Mouse (Mus musculus): ENCODE measurements around the gene Gm28308. TPM values are rescaled to one million over a fixed set of nuclear protein-coding genes. Genes with fewer than 3 reads are reported as not detected.

Gm28308 gene
- total and polyA plus RNA-seq, 3 experiments, result not detected

DNA sequence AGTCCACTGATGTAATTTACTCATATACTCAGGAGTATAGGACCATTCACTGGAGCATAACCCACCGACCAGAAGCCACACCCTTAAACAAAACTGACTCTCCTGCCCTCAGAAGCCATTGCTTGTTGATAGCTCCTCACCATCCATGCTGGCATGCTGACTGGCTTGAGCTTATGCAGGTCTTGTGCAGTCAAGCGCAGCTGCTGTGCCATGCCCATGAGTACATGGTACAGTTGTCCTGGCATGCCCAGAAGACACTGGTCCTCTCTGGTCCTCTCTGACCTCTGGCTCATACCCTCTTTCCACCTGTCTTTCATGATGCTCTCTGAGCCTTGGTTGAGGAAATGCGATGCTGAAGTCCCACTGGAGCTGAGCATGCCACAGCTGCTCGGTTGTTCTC lies 89.5 kb downstream of the Gm28308 start:
- DNase-seq (ENCODE audit: low read depth, low spot score), result no peak
- H3K9ac ChIP-seq (ENCODE audit: control insufficient read depth, low read depth, low read length, poor library complexity, severe bottlenecking), result no peak overlapping the region
- H3K27ac ChIP-seq (ENCODE audit: control insufficient read depth, low read depth, low read length), result no peak overlapping the region

DNA sequence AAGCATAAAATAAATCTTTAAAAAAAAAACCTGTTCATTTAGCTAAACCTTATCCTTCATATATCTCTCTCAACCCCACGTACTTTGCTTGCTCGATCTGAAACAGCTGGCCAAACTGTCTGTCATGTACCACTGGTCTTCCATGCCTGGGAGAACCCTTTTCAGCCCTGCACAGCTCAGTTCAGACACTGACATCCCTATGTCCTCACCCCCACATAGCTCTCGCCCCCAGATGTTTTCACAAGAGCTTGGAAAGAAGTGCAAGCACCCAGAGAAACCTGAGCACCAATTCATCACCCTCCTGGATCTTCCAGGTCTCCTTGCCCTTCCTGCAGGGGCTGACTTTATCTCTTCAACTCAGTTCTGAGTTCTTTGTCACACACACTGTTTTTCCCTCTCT lies 92.0 kb downstream of the Gm28308 start:
- H3K36me3 ChIP-seq (ENCODE audit: control insufficient read depth in 1 of 2, insufficient read depth in 2 of 2, low read length in 2 of 2), result no peaks in the 10 kb centered on the region
- H3K9ac ChIP-seq (ENCODE audit: control insufficient read depth, low read depth, low read length, poor library complexity, severe bottlenecking), result no peak overlapping the region
- no peaks in the 10 kb centered on the region for H3K79me2 ChIP-seq (ENCODE audit: control insufficient read depth, insufficient read depth, low read length, poor library complexity)
- no peaks in the 10 kb centered on the region for H3K4me1 ChIP-seq (ENCODE audit: control insufficient read depth in 1 of 2, insufficient read depth in 2 of 2, low read length in 2 of 2)
- no peak overlapping the region for H3K4me3 ChIP-seq (ENCODE audit: control insufficient read depth in 1 of 2, insufficient read depth in 1 of 2, low read depth in 2 of 2, low read length in 2 of 2)
- no peak for DNase-seq (ENCODE audit: low read depth, low spot score)
- no peaks in the 10 kb centered on the region for H3K9me3 ChIP-seq (replicated peaks; ENCODE audit: insufficient read depth, low read length)
- TF ChIP-seq CHD1 (IDR thresholded peaks at IDR 0.05; ENCODE audit: low read depth, low read length), result no peak
- H3K27ac ChIP-seq (ENCODE audit: control insufficient read depth, low read depth, low read length), result no peak overlapping the region
- H3K27me3 ChIP-seq (ENCODE audit: control insufficient read depth in 1 of 2, insufficient read depth in 2 of 2, low read length in 2 of 2), result no peaks in the 10 kb centered on the region

More for the DNA sequence above, 89.5 kb downstream of the Gm28308 start:
- no peaks in the 10 kb centered on the region for H3K4me1 ChIP-seq (ENCODE audit: control insufficient read depth in 1 of 2, insufficient read depth in 2 of 2, low read length in 2 of 2)
- no peaks in the 10 kb centered on the region for H3K27me3 ChIP-seq (ENCODE audit: control insufficient read depth in 1 of 2, insufficient read depth in 2 of 2, low read length in 2 of 2)
- H3K4me3 ChIP-seq (ENCODE audit: control insufficient read depth in 1 of 2, insufficient read depth in 1 of 2, low read depth in 2 of 2, low read length in 2 of 2), result no peak overlapping the region
- H3K79me2 ChIP-seq (ENCODE audit: control insufficient read depth, insufficient read depth, low read length, poor library complexity), result no peaks in the 10 kb centered on the region
- H3K9me3 ChIP-seq (replicated peaks; ENCODE audit: insufficient read depth, low read length), result no peaks in the 10 kb centered on the region
- no peaks in the 10 kb centered on the region for H3K36me3 ChIP-seq (ENCODE audit: control insufficient read depth in 1 of 2, insufficient read depth in 2 of 2, low read length in 2 of 2)
- no peak for TF ChIP-seq EP300 (IDR thresholded peaks at IDR 0.05; ENCODE audit: low read depth in 1 of 2, low read length in 2 of 2)
- no peak for TF ChIP-seq SIN3A (IDR thresholded peaks at IDR 0.05; ENCODE audit: low read length)
- TF ChIP-seq HCFC1 (IDR thresholded peaks at IDR 0.05; ENCODE audit: low read depth, low read length), result no peak
- no peak for TF ChIP-seq MAX (IDR thresholded peaks at IDR 0.05; ENCODE audit: low read length)
- no peak for TF ChIP-seq ZKSCAN1 (IDR thresholded peaks at IDR 0.05; ENCODE audit: low read depth, low read length)
- no peak for TF ChIP-seq TBP (IDR thresholded peaks at IDR 0.05; ENCODE audit: low read depth, low read length)
- TF ChIP-seq ETS1 (IDR thresholded peaks at IDR 0.05; ENCODE audit: low read depth, low read length), result no peak
- TF ChIP-seq E2F4 (IDR thresholded peaks at IDR 0.05; ENCODE audit: borderline replicate concordance, low read depth, low read length), result no peak
- no peak for TF ChIP-seq POLR2AphosphoS5 (IDR thresholded peaks at IDR 0.05; ENCODE audit: borderline replicate concordance, low read depth, low read length)
- no peak for TF ChIP-seq GABPA (IDR thresholded peaks at IDR 0.05; ENCODE audit: low read depth, low read length)
- no peak for TF ChIP-seq MYC (IDR thresholded peaks at IDR 0.05; ENCODE audit: low read depth, low read length)
- no peak for TF ChIP-seq MXI1 (IDR thresholded peaks at IDR 0.05; ENCODE audit: low read depth, low read length)
- no peak for TF ChIP-seq POLR2A (IDR thresholded peaks at IDR 0.05; ENCODE audit: control insufficient read depth in 1 of 2, insufficient read depth in 1 of 2, low read depth in 1 of 2, low read length in 2 of 2, poor library complexity in 1 of 2)
- TF ChIP-seq USF1 (IDR thresholded peaks at IDR 0.05; ENCODE audit: low read depth, low read length), result no peak
- TF ChIP-seq BHLHE40 (IDR thresholded peaks at IDR 0.05; ENCODE audit: borderline replicate concordance, low read depth, low read length), result no peak
- TF ChIP-seq RAD21 (IDR thresholded peaks at IDR 0.05; ENCODE audit: low read depth, low read length), result no peak
- TF ChIP-seq SMC3 (IDR thresholded peaks at IDR 0.05; ENCODE audit: low read depth, low read length), result no peak
- TF ChIP-seq USF2 (IDR thresholded peaks at IDR 0.05; ENCODE audit: borderline replicate concordance in 1 of 2, insufficient read depth in 1 of 2, low read depth in 1 of 2, low read length in 2 of 2), result no peak
- TF ChIP-seq GATA1 (IDR thresholded peaks at IDR 0.05; ENCODE audit: low read depth, low read length), result no peak
- no peak for TF ChIP-seq MAFK (IDR thresholded peaks at IDR 0.05; ENCODE audit: borderline replicate concordance, low read depth, low read length)
